Mouse (Mus musculus) intestine, embryonic 14.5 days (tissue): ENCODE data around the gene Ssbp2. TPM values are rescaled to one million over a fixed set of nuclear protein-coding genes. Genes with fewer than 3 reads are reported as not detected.

ENCODE experiments used
- ATAC-seq: fragments of 200-750 bp; cut with Nextera tagmentation; replicated peaks from 2 replicates; pipeline ENCODE4 v1.8.0; 2017; ENCODE audit warnings: low read depth, moderate number of reproducible peaks, moderate TSS enrichment, moderate library complexity; ENCODE audit not compliant: low FRiP score, low TSS enrichment
- DNase-seq: peaks from one replicate; pipeline ENCODE4 v3.0.0-alpha.2; 2018; ENCODE audit warnings: low spot score
- H3K27ac ChIP-seq: fragments of 300-500 bp; sonication (generic); 2 replicates; pipeline ENCODE4 v1.5.1; 2014; ENCODE audit warnings: low read depth, mild to moderate bottlenecking, control low read depth
- H3K27me3 ChIP-seq: fragments of 300-500 bp; sonication (generic); replicated peaks from 2 replicates; pipeline ENCODE4 v1.6.1; 2014; ENCODE audit warnings: low read length, control low read depth; ENCODE audit not compliant: control insufficient read depth, insufficient read depth
- H3K36me3 ChIP-seq: fragments of 300-500 bp; sonication (generic); 2 replicates; pipeline ENCODE4 v1.6.1; 2014; ENCODE audit warnings: low read length, control low read depth; ENCODE audit not compliant: control insufficient read depth, insufficient read depth
- H3K4me1 ChIP-seq: fragments of 300-500 bp; sonication (generic); replicated peaks from 2 replicates; pipeline ENCODE4 v1.6.1; 2014; ENCODE audit warnings: low read length, control low read depth, mixed read lengths; ENCODE audit not compliant: control insufficient read depth, insufficient read depth
- H3K4me2 ChIP-seq: fragments of 300-500 bp; sonication (generic); 2 replicates; pipeline ENCODE4 v1.6.1; 2014; ENCODE audit warnings: low read length
- H3K4me3 ChIP-seq: fragments of 300-500 bp; sonication (generic); 2 replicates; pipeline ENCODE4 v1.5.1; 2014; ENCODE audit warnings: low read depth, low read length, control low read depth, mixed read lengths
- H3K9ac ChIP-seq: fragments of 300-500 bp; sonication (generic); 2 replicates; pipeline ENCODE4 v1.6.1; 2014; ENCODE audit warnings: mild to moderate bottlenecking, low read length
- H3K9me3 ChIP-seq: fragments of 300-500 bp; sonication (generic); 2 replicates; pipeline ENCODE4 v1.6.1; 2016; ENCODE audit warnings: low read length, control low read depth; ENCODE audit not compliant: control insufficient read depth
- WGBS: fragments of 180-500 bp; shearing (Covaris S2); extraction: QIAGEN DNeasy Blood & Tissue Kit; methylation state at CpG from one replicate; pipeline ENCODE4 v1.1.7; 2014; 5-methylcytosine and 5-hydroxymethylcytosine counted together
- polyA plus RNA-seq: library from polyadenylated mRNA; unstranded; fragments of >200 nt; fragmentation: Nextera tagmentation; extraction: Ambion mirVana; gene quantifications from 2 replicates; pipeline ENCODE4 v1.2.1, GENCODE M21; 2014

Gene Ssbp2
- polyA plus RNA-seq, 1 experiment from 2014 or later: 110 TPM

DNA sequence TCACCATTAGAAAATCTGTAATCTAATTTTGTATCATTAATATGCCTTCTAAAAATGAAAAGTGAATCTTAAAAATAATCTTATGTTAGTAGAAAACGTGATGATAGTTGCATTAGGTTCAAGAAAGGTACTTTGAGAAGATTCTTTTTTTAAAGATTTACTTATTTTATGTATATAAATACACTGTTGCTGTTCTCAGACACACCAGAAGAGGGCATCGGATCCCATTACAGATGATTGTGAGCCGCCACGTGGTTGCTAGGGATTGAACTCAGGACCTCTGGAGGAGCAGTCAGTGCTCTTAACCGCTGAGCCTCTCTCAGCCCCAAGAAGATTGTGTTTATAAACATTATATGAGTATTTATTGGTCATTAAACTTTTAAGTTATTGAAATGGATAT, 126.3 kb downstream of the Ssbp2 start:
- Histone ChIP-seq H3K27ac (no peak overlapping the region), H3K9ac (no peak overlapping the region), H3K4me1 (no peaks in the 10 kb centered on the region), H3K4me2 (no peak overlapping the region), H3K36me3 (no peaks in the 10 kb centered on the region), H3K9me3 (no peaks in the 10 kb centered on the region), H3K4me3 (no peak overlapping the region), H3K27me3 (no peaks in the 10 kb centered on the region)
- no peak for DNase-seq
- no peak for ATAC-seq
- 66% methylated on average over 5 of the region's 5 CpGs for WGBS

DNA sequence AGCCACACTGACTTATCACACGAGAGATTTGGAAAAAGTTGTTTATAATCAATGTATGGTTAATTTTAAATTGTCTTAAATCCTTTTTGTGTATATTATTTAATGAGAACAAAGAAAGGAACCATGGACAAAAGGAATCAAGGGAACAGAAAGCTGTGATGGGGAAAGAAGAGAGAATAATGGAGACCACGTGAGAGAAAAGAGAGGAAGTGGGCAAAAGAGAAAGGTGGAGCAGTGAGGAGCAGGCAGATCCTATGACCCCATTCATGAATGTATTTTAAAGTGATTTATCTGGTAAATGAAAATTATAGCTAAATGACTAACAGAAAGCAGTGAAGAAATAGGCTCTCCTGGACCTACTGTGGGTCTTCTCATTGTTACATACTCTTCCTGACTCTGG, 128.4 kb downstream of the Ssbp2 start:
- Histone ChIP-seq H3K36me3 (no peaks in the 10 kb centered on the region), H3K4me2 (no peak overlapping the region), H3K4me3 (no peak overlapping the region), H3K27ac (no peak overlapping the region), H3K4me1 (no peaks in the 10 kb centered on the region), H3K27me3 (no peaks in the 10 kb centered on the region), H3K9me3 (no peaks in the 10 kb centered on the region), H3K9ac (no peak overlapping the region)
- ATAC-seq: no peak
- DNase-seq: no peak
- 73% methylated on average over 2 of the region's 2 CpGs for WGBS

DNA sequence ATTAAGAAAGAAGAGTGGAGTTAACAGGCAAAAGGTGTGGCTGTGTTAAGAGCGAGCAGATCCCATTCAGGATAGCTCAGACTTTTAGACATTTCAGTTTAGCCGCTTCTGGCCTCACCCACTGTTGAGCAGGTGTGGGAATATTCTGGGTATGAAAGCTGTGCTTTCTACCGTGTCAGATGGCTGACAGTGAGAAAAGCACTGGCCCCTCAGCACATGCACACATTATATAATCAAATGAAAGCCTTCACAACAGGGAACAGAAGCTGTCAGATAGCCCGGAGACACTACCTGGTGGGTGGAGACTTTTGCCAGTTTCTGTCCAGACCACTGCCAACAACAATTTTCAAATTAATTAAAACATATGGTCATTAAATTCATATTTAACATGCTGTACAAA, 131.8 kb downstream of the Ssbp2 start:
- H3K4me3 ChIP-seq: no peak overlapping the region
- H3K4me2 ChIP-seq: no peak overlapping the region
- H3K27ac ChIP-seq: no peak overlapping the region
- DNase-seq (no peak), ATAC-seq (no peak)
- no peaks in the 10 kb centered on the region for H3K36me3 ChIP-seq
- H3K9me3 ChIP-seq: no peaks in the 10 kb centered on the region
- no peaks in the 10 kb centered on the region for H3K4me1 ChIP-seq
- H3K27me3 ChIP-seq: no peaks in the 10 kb centered on the region
- H3K9ac ChIP-seq: no peak overlapping the region
- 82% methylated on average over 4 of the region's 4 CpGs for WGBS

DNA sequence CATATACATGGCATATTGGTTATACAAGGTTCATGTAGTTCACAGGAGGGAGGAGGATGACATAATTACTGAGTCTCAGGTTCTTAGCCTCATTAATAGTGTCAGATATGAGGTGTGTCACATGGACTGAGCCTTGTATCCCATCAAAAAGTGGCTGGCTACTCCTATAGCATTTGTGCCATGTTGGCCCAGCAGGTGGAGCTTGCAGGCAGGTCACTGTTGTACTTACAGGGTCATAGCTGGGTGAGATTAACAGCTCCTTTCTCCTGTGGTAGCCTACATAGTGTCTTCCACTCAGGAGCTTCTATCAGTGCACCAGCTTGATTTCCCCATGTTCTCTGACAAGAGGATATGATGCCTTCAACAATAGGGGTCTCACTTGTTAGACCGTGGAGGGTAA, 135.2 kb downstream of the Ssbp2 start:
- Histone ChIP-seq H3K9ac (no peak overlapping the region), H3K27ac (no peak overlapping the region), H3K4me3 (no peak overlapping the region), H3K9me3 (no peaks in the 10 kb centered on the region), H3K4me1 (no peaks in the 10 kb centered on the region), H3K4me2 (no peak overlapping the region), H3K27me3 (no peaks in the 10 kb centered on the region), H3K36me3 (no peaks in the 10 kb centered on the region)
- ATAC-seq (no peak), DNase-seq (no peak)
- WGBS: 100% methylated on average over 1 of the region's 1 CpGs

DNA sequence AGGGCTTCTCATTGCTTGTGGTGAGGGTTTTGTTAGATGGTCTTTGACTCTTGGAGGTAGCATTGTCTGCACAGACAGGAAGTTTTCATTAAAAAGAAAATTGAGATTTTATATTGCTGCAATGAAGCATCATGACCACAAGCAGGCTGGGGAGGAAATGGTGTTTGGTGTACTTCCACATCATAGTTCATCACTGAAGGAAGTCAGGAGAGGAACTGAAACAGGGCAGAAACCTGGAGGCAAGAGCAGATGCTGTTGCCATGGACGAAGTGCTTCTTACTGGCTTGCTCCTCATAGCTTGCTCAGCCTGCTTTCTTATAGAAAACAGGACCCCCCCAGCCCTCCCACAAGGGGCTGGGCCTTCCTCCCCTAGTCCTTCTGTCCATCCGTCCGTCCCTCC, 139.5 kb downstream of the Ssbp2 start:
- Histone ChIP-seq H3K9me3 (no peaks in the 10 kb centered on the region), H3K27ac (no peak overlapping the region), H3K36me3 (no peaks in the 10 kb centered on the region), H3K4me3 (no peak overlapping the region), H3K9ac (no peak overlapping the region), H3K27me3 (no peaks in the 10 kb centered on the region), H3K4me1 (no peaks in the 10 kb centered on the region), H3K4me2 (no peak overlapping the region)
- ATAC-seq: no peak
- DNase-seq: no peak
- 97% methylated on average over 3 of the region's 3 CpGs for WGBS

DNA sequence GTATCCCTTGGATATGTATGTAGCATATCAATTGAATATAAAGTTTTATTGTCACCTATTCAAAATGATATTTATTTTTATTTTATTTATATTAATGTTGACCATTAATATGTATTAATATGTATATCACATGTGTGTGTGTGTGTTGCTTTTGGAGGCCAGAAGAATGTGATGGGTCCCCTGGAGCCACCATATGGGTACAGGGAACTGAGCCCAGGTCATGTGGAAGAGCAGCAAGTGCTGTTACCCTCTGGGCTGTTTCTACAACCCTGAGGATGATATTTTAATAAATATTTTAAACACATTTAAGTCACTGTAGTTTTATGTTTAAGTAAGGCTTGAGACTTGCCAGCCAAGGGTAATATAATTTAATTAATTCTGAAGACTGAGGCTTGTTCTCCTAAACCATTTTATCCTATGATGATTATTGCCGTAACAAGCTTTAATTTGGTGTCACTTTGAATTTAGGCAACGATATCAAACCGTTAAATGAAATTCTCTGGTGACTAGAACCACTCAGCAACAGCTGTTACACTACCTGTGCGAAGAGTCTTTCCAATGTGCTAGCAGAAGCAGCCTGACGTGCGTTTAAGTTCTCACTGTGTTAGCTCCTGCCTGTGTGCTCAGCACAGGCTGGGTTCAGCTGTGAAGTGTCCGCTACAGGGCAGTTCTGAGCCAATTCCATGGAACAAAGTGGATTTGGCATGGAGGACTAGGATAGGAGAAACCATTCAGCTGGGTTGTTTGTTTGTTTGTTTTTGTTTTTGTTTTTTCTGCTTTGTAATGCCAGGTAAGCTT, 145.2 kb downstream of the Ssbp2 start:
- H3K27me3 ChIP-seq: no peaks in the 10 kb centered on the region
- DNase-seq (peak; percentile 33), ATAC-seq (no peak)
- H3K36me3 ChIP-seq: no peaks in the 10 kb centered on the region
- no peak overlapping the region for H3K4me3 ChIP-seq
- H3K9ac ChIP-seq: no peak overlapping the region
- no peaks in the 10 kb centered on the region for H3K9me3 ChIP-seq
- WGBS: 88% methylated on average over 7 of the region's 7 CpGs
- H3K4me2 ChIP-seq: no peak overlapping the region
- H3K27ac ChIP-seq: no peak overlapping the region
- H3K4me1 ChIP-seq: no peaks in the 10 kb centered on the region

DNA sequence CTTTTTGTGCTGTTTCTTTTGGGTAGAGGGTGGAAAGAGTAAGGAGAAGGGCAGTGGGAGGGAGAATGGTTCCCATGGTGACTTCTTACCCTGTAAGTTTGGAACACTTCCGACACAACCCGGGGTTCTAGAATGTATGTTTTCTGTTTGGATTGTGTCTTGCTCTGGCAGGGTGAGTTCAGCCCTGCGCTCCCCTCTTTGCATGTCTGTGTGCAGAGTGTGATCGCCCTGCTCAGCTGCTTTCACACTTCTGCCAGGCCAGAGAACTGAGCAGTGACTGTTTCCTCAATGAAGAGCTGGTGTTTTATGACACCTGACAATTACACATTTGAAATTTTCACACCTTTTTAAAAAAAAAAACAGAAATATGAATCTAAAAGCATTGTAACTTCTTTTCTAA, 150.5 kb downstream of the Ssbp2 start:
- Histone ChIP-seq H3K27ac (no peak overlapping the region), H3K9me3 (no peaks in the 10 kb centered on the region), H3K27me3 (no peaks in the 10 kb centered on the region), H3K9ac (no peak overlapping the region), H3K4me1 (no peaks in the 10 kb centered on the region), H3K36me3 (no peaks in the 10 kb centered on the region), H3K4me2 (no peak overlapping the region), H3K4me3 (no peak overlapping the region)
- DNase-seq (no peak), ATAC-seq (no peak)
- WGBS: 63% methylated on average over 4 of the region's 4 CpGs

DNA sequence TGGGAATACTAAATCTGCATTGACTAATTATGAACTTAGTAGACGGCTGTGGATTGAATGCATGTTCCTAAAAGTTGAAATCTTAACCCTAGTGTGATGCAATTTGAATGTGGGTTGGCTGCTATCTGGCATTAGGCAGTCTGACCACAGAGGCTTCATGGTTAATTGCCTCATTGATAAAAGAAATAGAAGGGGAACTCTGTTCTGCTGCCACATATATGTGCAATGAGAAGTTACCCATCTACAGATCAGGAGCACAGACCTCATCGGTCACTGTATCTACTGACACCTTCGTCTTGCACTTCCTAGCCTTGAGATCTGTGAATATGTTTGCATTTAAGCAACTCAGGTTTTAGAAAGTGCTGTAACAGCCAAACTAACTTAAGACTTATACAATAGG, 151.8 kb downstream of the Ssbp2 start:
- H3K9me3 ChIP-seq: no peaks in the 10 kb centered on the region

DNA sequence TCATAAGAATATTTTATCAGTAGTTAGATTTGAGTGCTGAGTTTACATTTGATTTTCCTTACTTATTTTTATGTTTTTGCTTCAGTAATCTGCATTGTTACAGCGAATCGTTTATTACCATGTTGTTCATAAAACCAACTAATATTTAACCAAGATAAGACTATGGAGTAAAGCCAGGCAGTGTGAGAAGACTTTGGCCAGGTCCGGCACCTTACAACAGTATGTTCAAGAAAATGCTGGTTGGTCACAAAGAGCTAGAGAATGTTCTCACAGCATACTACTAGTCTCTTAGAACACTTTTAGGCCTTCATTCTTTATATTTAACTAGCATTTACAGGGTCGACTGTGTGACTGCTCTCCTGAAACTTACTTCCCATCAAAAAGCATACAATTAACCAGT, 152.5 kb downstream of the Ssbp2 start:
- WGBS: 79% methylated on average over 4 of the region's 4 CpGs
- Histone ChIP-seq H3K4me3 (no peak overlapping the region), H3K4me2 (no peak overlapping the region), H3K27ac (no peak overlapping the region), H3K4me1 (no peaks in the 10 kb centered on the region), H3K9ac (no peak overlapping the region), H3K36me3 (no peaks in the 10 kb centered on the region), H3K27me3 (no peaks in the 10 kb centered on the region), H3K9me3 (no peaks in the 10 kb centered on the region)
- ATAC-seq (no peak), DNase-seq (no peak)

More for the DNA sequence above, 151.8 kb downstream of the Ssbp2 start:
- Histone ChIP-seq H3K9ac (no peak overlapping the region), H3K4me3 (no peak overlapping the region), H3K36me3 (no peaks in the 10 kb centered on the region), H3K4me2 (no peak overlapping the region), H3K4me1 (no peaks in the 10 kb centered on the region), H3K27me3 (no peaks in the 10 kb centered on the region), H3K27ac (no peak overlapping the region)
- WGBS: 85% methylated on average over 3 of the region's 3 CpGs
- ATAC-seq: no peak
- no peak for DNase-seq
